Mouse (Mus musculus): ENCODE results near the gene Gale. TPM values are rescaled to one million over a fixed set of nuclear protein-coding genes. Genes with fewer than 3 reads are reported as not detected.

The Gale gene
- polyA plus RNA-seq, 2 experiments from 2014 or later, result 16.2 to 24.8 TPM

Other genes with a start within 250 kb of the Gale start
- not detected for gene Il22ra1, start 235.6 kb upstream of the Gale start, polyA plus RNA-seq (2017; shearing (Covaris generic))
- gene Myom3, start 204.0 kb upstream of the Gale start, polyA plus RNA-seq (2017; shearing (Covaris generic)), result not detected
- 100 to 1,000 TPM; 195 to 208 TPM for gene Srsf10, start 108.0 kb upstream of the Gale start, polyA plus RNA-seq (2017; shearing (Covaris generic))
- gene Pnrc2, start 89.9 kb upstream of the Gale start, polyA plus RNA-seq (2017; shearing (Covaris generic)), result 100 to 1,000 TPM; 206 to 221 TPM
- gene Cnr2, start 68.3 kb upstream of the Gale start, polyA plus RNA-seq (2017; shearing (Covaris generic)), result 10 to 100 TPM in 1 of 2 experiments, 1 to 10 TPM in 1; 7.5 to 17.0 TPM
- 10 to 100 TPM; 83.9 to 95.9 TPM for gene Fuca1, start 43.0 kb upstream of the Gale start, polyA plus RNA-seq (2017; shearing (Covaris generic))
- 100 to 1,000 TPM in 1 of 2 experiments, 10 to 100 TPM in 1; 73.7 to 104 TPM for gene Hmgcl, start 17.3 kb upstream of the Gale start, polyA plus RNA-seq (2017; shearing (Covaris generic))
- 10 to 100 TPM; 63.0 to 72.0 TPM for gene Lypla2, start 8.9 kb downstream of the Gale start, polyA plus RNA-seq (2017; shearing (Covaris generic))
- gene Pithd1, start 23.5 kb downstream of the Gale start, polyA plus RNA-seq (2017; shearing (Covaris generic)), result 1 to 10 TPM; 9.3 to 9.7 TPM
- gene Eloa, start 58.0 kb downstream of the Gale start, polyA plus RNA-seq (2017; shearing (Covaris generic)), result 10 to 100 TPM; 44.5 to 58.9 TPM
- 1,000 to 10,000 TPM in 1 of 2 experiments, 100 to 1,000 TPM in 1; 954 to 1,576 TPM for gene Rpl11, start 89.7 kb downstream of the Gale start, polyA plus RNA-seq (2017; shearing (Covaris generic))
- 100 to 1,000 TPM; 388 to 433 TPM for gene Id3, start 179.8 kb downstream of the Gale start, polyA plus RNA-seq (2017; shearing (Covaris generic))
- gene E2f2, start 208.7 kb downstream of the Gale start, polyA plus RNA-seq (2017; shearing (Covaris generic)), result 10 to 100 TPM; 14.5 to 29.6 TPM
- not detected for gene Asap3, start 242.6 kb downstream of the Gale start, polyA plus RNA-seq (2017; shearing (Covaris generic))